ENCODE assay signal across 7 mouse cellular contexts in genomic region chr6:128375192-128375591, GRCm38 (mm10). TPM values are rescaled to one million over a fixed set of nuclear protein-coding genes. Genes with fewer than 3 reads are reported as not detected.
DNase-seq lines count a peak whose midpoint lies in the region; ATAC-seq and TF ChIP-seq lines count a peak whose summit lies in the region.

Gene Tex52, plus strand, starts transcription at chr6:128375456.
Gene Gm44596, plus strand, starts transcription at chr6:128375503.

- TF ChIP-seq POLR2A in brain, embryonic 14.5 days (IDR thresholded peaks at IDR 0.05; ENCODE audit: borderline replicate concordance, extremely low read depth, insufficient read depth, insufficient read length, poor library complexity, severe bottlenecking): no peak
- no peak for TF ChIP-seq POLR2A in limb, embryonic 14.5 days (IDR thresholded peaks at IDR 0.05; ENCODE audit: borderline replicate concordance, extremely low read depth, insufficient read depth, insufficient read length)

- 0 out of 2 replicates have a peak, but pooled peaks cover 8% of the 10 kb centered on the region for H3K4me1 ChIP-seq in embryonic facial prominence, embryonic 13.5 days
- no peaks in the 10 kb centered on the region for H3K4me1 ChIP-seq in heart, postnatal 0 days (ENCODE audit: control insufficient read depth, insufficient read depth)
- H3K4me1 ChIP-seq in limb, embryonic 14.5 days (ENCODE audit: control insufficient read depth, insufficient read depth, low read length): no peaks in the 10 kb centered on the region
- H3K4me1 ChIP-seq in liver, embryonic 11.5 days (replicated peaks; ENCODE audit: control insufficient read depth, insufficient read depth, low read length): no peaks in the 10 kb centered on the region

- TF ChIP-seq EP300 in heart, postnatal 0 days (IDR thresholded peaks at IDR 0.05; ENCODE audit: low read depth): no peak

- no peaks in the 10 kb centered on the region for H3K27me3 ChIP-seq in embryonic facial prominence, embryonic 13.5 days
- H3K27me3 ChIP-seq in heart, postnatal 0 days (ENCODE audit: control insufficient read depth, insufficient read depth, low read length): no peaks in the 10 kb centered on the region
- no peaks in the 10 kb centered on the region for H3K27me3 ChIP-seq in limb, embryonic 14.5 days (ENCODE audit: control insufficient read depth, insufficient read depth, low read length)
- no peaks in the 10 kb centered on the region for H3K27me3 ChIP-seq in liver, embryonic 11.5 days (replicated peaks; ENCODE audit: control insufficient read depth, insufficient read depth, low read length)

- H3K36me3 ChIP-seq in embryonic facial prominence, embryonic 13.5 days: peaks cover 71% of the 10 kb centered on the region
- peaks cover 46% of the 10 kb centered on the region for H3K36me3 ChIP-seq in heart, postnatal 0 days (replicated peaks; ENCODE audit: control insufficient read depth, insufficient read depth, low read length)
- H3K36me3 ChIP-seq in limb, embryonic 14.5 days (ENCODE audit: control insufficient read depth, insufficient read depth, low read length): peaks cover 56% of the 10 kb centered on the region
- H3K36me3 ChIP-seq in liver, embryonic 11.5 days (ENCODE audit: control insufficient read depth, insufficient read depth, low read length): peaks cover 36% of the 10 kb centered on the region

- DNase-seq in brain, embryonic 14.5 days (ENCODE audit: low read depth): peak; percentile 77
- peak; percentile 43 for DNase-seq in heart, postnatal 0 days (ENCODE audit: low spot score)
- no peak for DNase-seq in limb, embryonic 14.5 days (ENCODE audit: low spot score)
- peak; percentile 32 for DNase-seq in right cerebral cortex, postnatal 25 days
- no peak for DNase-seq in liver
- DNase-seq in liver, embryonic 11.5 days (ENCODE audit: low spot score): no peak

- ATAC-seq in embryonic facial prominence, embryonic 13.5 days (ENCODE audit: insufficient number of reproducible peaks, insufficient read depth, low FRiP score, low TSS enrichment, low read depth): peak; percentile 33; the same call in 1 of the 2 replicates
- ATAC-seq in heart, postnatal 0 days (ENCODE audit: insufficient read depth, low read depth): peak; percentile 75
- ATAC-seq in limb, embryonic 14.5 days (ENCODE audit: low FRiP score, low read depth): peak; percentile 77
- ATAC-seq in liver, embryonic 11.5 days (replicated peaks; ENCODE audit: low FRiP score): no peak

- no peaks in the 10 kb centered on the region for H3K9me3 ChIP-seq in embryonic facial prominence, embryonic 13.5 days
- H3K9me3 ChIP-seq in heart, postnatal 0 days (replicated peaks; ENCODE audit: control insufficient read depth, low read length): no peaks in the 10 kb centered on the region
- no peaks in the 10 kb centered on the region for H3K9me3 ChIP-seq in limb, embryonic 14.5 days (ENCODE audit: control insufficient read depth, low read length)
- H3K9me3 ChIP-seq in liver, embryonic 11.5 days (ENCODE audit: control insufficient read depth, low read length): no peaks in the 10 kb centered on the region

- 0 out of 2 replicates have a peak within 1 kb of the TSS, but pooled peaks have one; percentile 6 for H3K9ac ChIP-seq in embryonic facial prominence, embryonic 13.5 days
- H3K9ac ChIP-seq in heart, postnatal 0 days (replicated peaks; ENCODE audit: low read depth, low read length): no peak within 1 kb of the TSS
- no peak within 1 kb of the TSS for H3K9ac ChIP-seq in limb, embryonic 14.5 days (ENCODE audit: low read depth, low read length, severe bottlenecking)
- no peak within 1 kb of the TSS for H3K9ac ChIP-seq in liver, embryonic 11.5 days (ENCODE audit: low read depth, low read length)

- no peak within 1 kb of the TSS for H3K4me2 ChIP-seq in embryonic facial prominence, embryonic 13.5 days
- H3K4me2 ChIP-seq in heart, postnatal 0 days (ENCODE audit: low read depth, low read length): no peak within 1 kb of the TSS
- no peak within 1 kb of the TSS for H3K4me2 ChIP-seq in limb, embryonic 14.5 days (replicated peaks; ENCODE audit: low read depth, low read length, severe bottlenecking)
- H3K4me2 ChIP-seq in liver, embryonic 11.5 days: no peak within 1 kb of the TSS

- H3K4me3 ChIP-seq in embryonic facial prominence, embryonic 13.5 days: no peak within 1 kb of the TSS
- no peak within 1 kb of the TSS for H3K4me3 ChIP-seq in heart, postnatal 0 days (ENCODE audit: low read depth, low read length)
- H3K4me3 ChIP-seq in limb, embryonic 14.5 days (replicated peaks; ENCODE audit: low read length): no peak within 1 kb of the TSS
- H3K4me3 ChIP-seq in liver, embryonic 11.5 days (ENCODE audit: low read depth, low read length): no peak within 1 kb of the TSS

- H3K27ac ChIP-seq in embryonic facial prominence, embryonic 13.5 days: peak within 1 kb of the TSS; percentile 48; the same call in 1 of the 2 replicates
- no peak within 1 kb of the TSS for H3K27ac ChIP-seq in heart, postnatal 0 days (ENCODE audit: low read depth)
- no peak within 1 kb of the TSS for H3K27ac ChIP-seq in limb, embryonic 14.5 days (replicated peaks; ENCODE audit: low read depth, low read length)
- no peak within 1 kb of the TSS for H3K27ac ChIP-seq in liver, embryonic 11.5 days (ENCODE audit: low read depth, low read length)

- no peak for TF ChIP-seq CTCF in brain, embryonic 14.5 days (IDR thresholded peaks at IDR 0.05; ENCODE audit: borderline replicate concordance, extremely low read depth, insufficient read depth, insufficient read length)
- TF ChIP-seq CTCF in heart, postnatal 0 days (IDR thresholded peaks at IDR 0.05; ENCODE audit: low read depth): no peak

- WGBS in embryonic facial prominence, embryonic 13.5 days: 33% methylated on average over 6 of the region's 6 CpGs
- WGBS in heart, postnatal 0 days: 37% methylated on average over 6 of the region's 6 CpGs
- 60% methylated on average over 6 of the region's 6 CpGs for WGBS in limb, embryonic 14.5 days
- WGBS in liver, embryonic 11.5 days: 68% methylated on average over 6 of the region's 6 CpGs

RNA-seq across cellular contexts. Expression of gene Tex52, which starts in this region (rescaled TPM):
- 1.1 and 1.2 TPM in 2 replicates for polyA plus RNA-seq in brain, embryonic 14.5 days (2012; rRNA removed)
- polyA plus RNA-seq in embryonic facial prominence, embryonic 13.5 days (2015; fragmentation: Nextera tagmentation; extraction: Ambion mirVana): 0.39 and 1.5 TPM in 2 replicates
- total RNA-seq in heart, postnatal 0 days (2014; rRNA removed; ENCODE audit: low replicate concordance): not detected in 2 replicates
- not detected in 2 replicates for polyA plus RNA-seq in heart, postnatal 0 days (2015; fragmentation: Nextera tagmentation; extraction: Ambion mirVana)
- 0.77 and 1.1 TPM in 2 replicates for polyA plus RNA-seq in limb, embryonic 14.5 days (2012; rRNA removed)
- polyA plus RNA-seq in limb, embryonic 14.5 days (2014; fragmentation: Nextera tagmentation; extraction: Ambion mirVana): 0.26 and 0.37 TPM in 2 replicates
- polyA plus RNA-seq in liver, embryonic 11.5 days (2014; fragmentation: Nextera tagmentation; extraction: Ambion mirVana): 0.14 TPM in 1 of 2 replicates, not detected in the other

RNA-seq across cellular contexts. Expression of gene Gm44596, which starts in this region (rescaled TPM):
- polyA plus RNA-seq in brain, embryonic 14.5 days (2012; rRNA removed): not detected in 2 replicates
- polyA plus RNA-seq in embryonic facial prominence, embryonic 13.5 days (2015; fragmentation: Nextera tagmentation; extraction: Ambion mirVana): not detected in 2 replicates
- total RNA-seq in heart, postnatal 0 days (2014; rRNA removed; ENCODE audit: low replicate concordance): not detected in 2 replicates
- not detected in 2 replicates for polyA plus RNA-seq in heart, postnatal 0 days (2015; fragmentation: Nextera tagmentation; extraction: Ambion mirVana)
- not detected in 2 replicates for polyA plus RNA-seq in limb, embryonic 14.5 days (2012; rRNA removed)
- not detected in 2 replicates for polyA plus RNA-seq in limb, embryonic 14.5 days (2014; fragmentation: Nextera tagmentation; extraction: Ambion mirVana)
- polyA plus RNA-seq in liver, embryonic 11.5 days (2014; fragmentation: Nextera tagmentation; extraction: Ambion mirVana): not detected in 2 replicates

Comparison
In these comparisons a context has a peak if more than half of its experiments do, and no peak if none do; other contexts are left out.
1. Peak in DNase-seq and ATAC-seq in heart, postnatal 0 days; RNA of the genes that start here not detected or under 1 TPM.
2. DNase-seq: peak in brain, embryonic 14.5 days (single experiment) and right cerebral cortex, postnatal 25 days (single experiment); none in limb, embryonic 14.5 days (single experiment), liver (single experiment) and liver, embryonic 11.5 days (single experiment).